Mouse (Mus musculus) stomach, postnatal 0 days (tissue): ENCODE measurements around the gene Rab9b. TPM values are rescaled to one million over a fixed set of nuclear protein-coding genes. Genes with fewer than 3 reads are reported as not detected.

ENCODE experiments used
- ATAC-seq: fragments of 200-750 bp; cut with Nextera tagmentation; 2 replicates; pipeline ENCODE4 v1.8.0; 2017; ENCODE audit not compliant: low FRiP score, low TSS enrichment
- DNase-seq: peaks from one replicate; pipeline ENCODE4 v3.0.0-alpha.2; 2016; ENCODE audit warnings: low spot score
- H3K27ac ChIP-seq: fragments of 300-500 bp; sonication (generic); replicated peaks from 2 replicates; pipeline ENCODE4 v1.5.1; 2014; ENCODE audit warnings: mild to moderate bottlenecking, control low read depth
- H3K27me3 ChIP-seq: fragments of 300-500 bp; sonication (generic); 2 replicates; pipeline ENCODE4 v1.6.1; 2014; ENCODE audit warnings: low read length; ENCODE audit not compliant: control insufficient read depth, insufficient read depth
- H3K36me3 ChIP-seq: fragments of 300-500 bp; sonication (generic); 2 replicates; pipeline ENCODE4 v1.6.1; 2014; ENCODE audit warnings: low read length, mixed read lengths; ENCODE audit not compliant: control insufficient read depth, insufficient read depth
- H3K4me1 ChIP-seq: fragments of 300-500 bp; sonication (generic); replicated peaks from 2 replicates; pipeline ENCODE4 v1.6.1; 2014; ENCODE audit warnings: antibody characterized with exemption; ENCODE audit not compliant: control insufficient read depth, insufficient read depth
- H3K4me2 ChIP-seq: fragments of 300-500 bp; sonication (generic); replicated peaks from 2 replicates; pipeline ENCODE4 v1.6.1; 2014; ENCODE audit warnings: low read depth, mild to moderate bottlenecking, control low read depth, moderate library complexity
- H3K4me3 ChIP-seq: fragments of 300-500 bp; sonication (generic); 2 replicates; pipeline ENCODE4 v1.5.1; 2014; ENCODE audit warnings: low read depth, low read length, control low read depth
- H3K9ac ChIP-seq: fragments of 300-500 bp; sonication (generic); 2 replicates; pipeline ENCODE4 v1.6.1; 2014; ENCODE audit warnings: mild to moderate bottlenecking, low read length, control low read depth, mixed read lengths
- H3K9me3 ChIP-seq: fragments of 300-500 bp; sonication (generic); 2 replicates; pipeline ENCODE4 v1.6.1; 2016; ENCODE audit warnings: low read length; ENCODE audit not compliant: control insufficient read depth
- CTCF ChIP-seq: IDR thresholded peaks from 2 replicates; pipeline ENCODE4 v1.5.1; 2016; ENCODE audit warnings: antibody characterized with exemption, low read depth, mild to moderate bottlenecking, moderate library complexity
- EP300 ChIP-seq: optimal IDR thresholded peaks from 2 replicates; pipeline ENCODE3; 2016; ENCODE audit warnings: antibody characterized with exemption
- WGBS: fragments of 180-500 bp; shearing (Covaris S2); extraction: QIAGEN DNeasy Blood & Tissue Kit; methylation state at CpG from one replicate; pipeline ENCODE4 v1.1.7; 2014; 5-methylcytosine and 5-hydroxymethylcytosine counted together
- polyA plus RNA-seq: library from polyadenylated mRNA; unstranded; fragments of >200 nt; fragmentation: Nextera tagmentation; extraction: Ambion mirVana; gene quantifications from 2 replicates; pipeline ENCODE4 v1.2.1, GENCODE M21; 2015

The Rab9b gene
- polyA plus RNA-seq, result 0.29 and 0.30 TPM in 2 replicates

GRCm38 (mm10) chrX:136868061-136869040, at the start of gene Rab9b:
Rab9b (minus strand) TSS chrX:136868755.
- H3K27ac ChIP-seq, result no peak within 1 kb of the TSS
- H3K36me3 ChIP-seq, result no peaks in the 10 kb centered on the region
- WGBS, result 13% methylated on average over 34 of the region's 36 CpGs
- no peaks in the 10 kb centered on the region for H3K9me3 ChIP-seq
- ATAC-seq, result no peak
- H3K9ac ChIP-seq, result no peak within 1 kb of the TSS
- H3K4me2 ChIP-seq, result peak within 1 kb of the TSS; percentile 65
- peak; percentile 15 for DNase-seq
- H3K4me3 ChIP-seq, result peak within 1 kb of the TSS; percentile 37
- no peaks in the 10 kb centered on the region for H3K4me1 ChIP-seq
- no peaks in the 10 kb centered on the region for H3K27me3 ChIP-seq
- TF ChIP-seq CTCF (no peak), EP300 (no peak)

DNA sequence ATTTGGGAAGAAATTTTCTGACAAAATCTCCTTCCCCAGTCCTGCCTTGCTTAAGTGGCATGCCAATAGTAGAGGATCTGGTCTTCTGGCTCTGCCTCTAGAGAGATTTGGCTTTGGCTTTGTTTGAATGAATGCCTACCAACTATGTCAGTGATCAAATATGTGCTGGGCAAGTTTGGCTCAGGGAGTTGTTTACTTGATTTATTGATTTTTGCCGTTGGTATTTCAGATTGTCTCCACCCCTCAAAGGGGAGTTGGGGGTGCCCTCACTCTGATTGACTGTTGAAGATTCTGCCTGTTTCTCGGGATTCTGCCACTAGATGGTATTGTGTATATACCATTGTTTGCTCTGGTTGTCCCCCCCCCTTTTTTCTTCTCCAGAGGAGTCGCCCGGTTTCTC, 35.8 kb upstream of the Rab9b start:
- H3K4me1 ChIP-seq, result no peaks in the 10 kb centered on the region
- WGBS, result 33% methylated on average over 4 of the region's 4 CpGs
- H3K27ac ChIP-seq, result no peak overlapping the region
- no peak for DNase-seq
- no peak overlapping the region for H3K4me3 ChIP-seq
- ATAC-seq, result no peak
- no peak for TF ChIP-seq CTCF
- no peak for TF ChIP-seq EP300
- H3K9me3 ChIP-seq, result no peaks in the 10 kb centered on the region
- no peaks in the 10 kb centered on the region for H3K27me3 ChIP-seq
- H3K9ac ChIP-seq, result no peak overlapping the region
- H3K36me3 ChIP-seq, result no peaks in the 10 kb centered on the region
- no peak overlapping the region for H3K4me2 ChIP-seq

DNA sequence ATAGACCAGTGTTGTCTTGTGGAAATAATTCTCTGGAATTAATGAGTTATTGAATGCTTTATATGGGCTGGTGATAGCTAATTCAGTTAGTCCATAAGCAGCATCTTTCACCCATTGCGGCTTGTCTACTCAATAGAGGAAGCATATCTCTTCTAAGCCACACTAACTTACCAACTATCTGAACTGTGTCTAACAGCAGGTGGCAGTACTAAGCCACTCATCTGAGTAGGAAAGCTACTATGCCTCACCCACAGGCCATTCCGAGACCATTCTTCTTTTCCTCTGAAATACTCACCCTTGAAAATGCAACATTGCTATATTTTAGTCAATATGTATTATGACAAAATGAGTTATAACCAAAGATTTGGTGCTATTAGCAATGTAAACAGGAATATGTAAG, 27.2 kb upstream of the Rab9b start:
- H3K27ac ChIP-seq, result no peak overlapping the region
- no peak overlapping the region for H3K4me3 ChIP-seq
- H3K9me3 ChIP-seq, result no peaks in the 10 kb centered on the region
- TF ChIP-seq EP300 (no peak), CTCF (peak; percentile 63)
- H3K4me1 ChIP-seq, result no peaks in the 10 kb centered on the region
- H3K9ac ChIP-seq, result no peak overlapping the region
- no peaks in the 10 kb centered on the region for H3K36me3 ChIP-seq
- 51% methylated on average over 2 of the region's 2 CpGs for WGBS
- no peak for DNase-seq
- no peaks in the 10 kb centered on the region for H3K27me3 ChIP-seq
- no peak overlapping the region for H3K4me2 ChIP-seq
- no peak for ATAC-seq

GRCm38 (mm10) chrX:136850300-136850699, 18.3 kb downstream of the Rab9b start:
- Histone ChIP-seq H3K4me1 (no peaks in the 10 kb centered on the region), H3K9ac (no peak overlapping the region), H3K27ac (no peak overlapping the region), H3K4me2 (no peak overlapping the region), H3K27me3 (no peaks in the 10 kb centered on the region), H3K4me3 (no peak overlapping the region), H3K9me3 (no peaks in the 10 kb centered on the region), H3K36me3 (no peaks in the 10 kb centered on the region)
- DNase-seq, result no peak
- 31% methylated on average over 3 of the region's 3 CpGs for WGBS
- TF ChIP-seq EP300, result no peak
- TF ChIP-seq CTCF, result peak; percentile 66
- no peak for ATAC-seq

DNA sequence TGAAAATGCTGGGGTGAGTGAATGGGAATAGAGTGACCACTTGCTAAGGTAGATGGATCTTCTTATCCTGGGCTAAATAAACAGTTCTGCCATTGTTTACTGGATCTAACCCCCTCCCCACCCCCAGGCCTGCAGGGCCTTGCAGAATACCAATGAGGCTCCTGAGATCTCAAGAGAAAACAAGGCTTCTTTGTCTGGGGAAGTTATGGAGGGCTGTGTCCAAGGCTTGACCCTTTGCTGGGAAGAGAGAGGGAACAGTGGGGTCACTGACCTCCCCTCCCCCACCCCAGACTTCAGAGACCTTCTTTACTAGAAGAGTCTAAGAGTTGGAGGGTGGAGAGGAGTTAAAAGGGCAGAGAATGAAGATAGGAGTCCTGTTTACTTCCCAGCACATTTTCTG, 39.9 kb downstream of the Rab9b start:
- ATAC-seq, result no peak
- no peaks in the 10 kb centered on the region for H3K36me3 ChIP-seq
- no peaks in the 10 kb centered on the region for H3K9me3 ChIP-seq
- H3K27ac ChIP-seq, result no peak overlapping the region
- DNase-seq, result no peak
- no peak overlapping the region for H3K9ac ChIP-seq
- H3K4me3 ChIP-seq, result no peak overlapping the region
- H3K4me1 ChIP-seq, result no peaks in the 10 kb centered on the region
- TF ChIP-seq CTCF, result no peak
- no peak for TF ChIP-seq EP300
- no peaks in the 10 kb centered on the region for H3K27me3 ChIP-seq
- no peak overlapping the region for H3K4me2 ChIP-seq

GRCm38 (mm10) chrX:136825016-136825415, 43.5 kb downstream of the Rab9b start:
- no peak for DNase-seq
- TF ChIP-seq CTCF (no peak), EP300 (no peak)
- no peaks in the 10 kb centered on the region for H3K9me3 ChIP-seq
- no peak overlapping the region for H3K4me3 ChIP-seq
- whole genome bisulfite sequencing, result 67% methylated on average over 4 of the region's 4 CpGs
- no peaks in the 10 kb centered on the region for H3K36me3 ChIP-seq
- H3K4me2 ChIP-seq, result no peak overlapping the region
- no peaks in the 10 kb centered on the region for H3K4me1 ChIP-seq
- H3K27me3 ChIP-seq, result no peaks in the 10 kb centered on the region
- no peak overlapping the region for H3K9ac ChIP-seq
- no peak for ATAC-seq
- no peak overlapping the region for H3K27ac ChIP-seq
